Mouse (Mus musculus) heart, embryonic 14.5 days (tissue): Measurements from ENCODE around the gene Cnga3. TPM values are rescaled to one million over a fixed set of nuclear protein-coding genes. Genes with fewer than 3 reads are reported as not detected.

ENCODE experiments used
- ATAC-seq: fragments of 200-750 bp; cut with Nextera tagmentation; 2 replicates; pipeline ENCODE4 v1.8.0; 2017; ENCODE audit warnings: low read depth, moderate TSS enrichment; ENCODE audit not compliant: insufficient number of reproducible peaks, insufficient read depth, low FRiP score
- H3K27ac ChIP-seq, 2 experiments: fragments of 200-500 bp in 1 of 2; fragments of 300-500 bp in 1 of 2; sonication (generic) in 1 of 2; replicated peaks in 1 of 2; 2 replicates each; pipeline ENCODE4 v1.5.1; 2012 to 2014; ENCODE audit warnings: low read depth in 2 of 2, low read length in 2 of 2, control low read depth in 1 of 2, mild to moderate bottlenecking in 1 of 2, mixed read lengths in 1 of 2; ENCODE audit not compliant: control insufficient read depth in 1 of 2, insufficient read depth in 1 of 2
- H3K27me3 ChIP-seq: fragments of 300-500 bp; sonication (generic); 2 replicates; pipeline ENCODE4 v1.6.1; 2014; ENCODE audit warnings: mild to moderate bottlenecking, low read length, control low read depth; ENCODE audit not compliant: control insufficient read depth, insufficient read depth
- H3K36me3 ChIP-seq: fragments of 300-500 bp; sonication (generic); 2 replicates; pipeline ENCODE4 v1.6.1; 2014; ENCODE audit warnings: mild to moderate bottlenecking, control low read depth, low read length, mixed read lengths; ENCODE audit not compliant: control insufficient read depth, insufficient read depth
- H3K4me1 ChIP-seq, 2 experiments: fragments of 200-500 bp in 1 of 2; fragments of 300-500 bp in 1 of 2; sonication (generic) in 1 of 2; 2 replicates each; pipeline ENCODE4 v1.6.1; 2012 to 2014; ENCODE audit warnings: low read length in 2 of 2, control low read depth in 1 of 2, mixed read lengths in 1 of 2; ENCODE audit not compliant: control insufficient read depth in 2 of 2, insufficient read depth in 2 of 2
- H3K4me2 ChIP-seq: fragments of 300-500 bp; sonication (generic); 2 replicates; pipeline ENCODE4 v1.6.1; 2014; ENCODE audit warnings: mild to moderate bottlenecking, low read length
- H3K4me3 ChIP-seq, 2 experiments: fragments of 200-500 bp in 1 of 2; fragments of 300-500 bp in 1 of 2; sonication (generic) in 1 of 2; 2 replicates each; pipeline ENCODE4 v1.5.1; 2012 to 2014; ENCODE audit warnings: low read length in 2 of 2, mild to moderate bottlenecking in 2 of 2, control low read depth in 1 of 2, low read depth in 1 of 2, moderate library complexity in 1 of 2; ENCODE audit not compliant: control insufficient read depth in 1 of 2, insufficient read depth in 1 of 2
- H3K9ac ChIP-seq: fragments of 300-500 bp; sonication (generic); 2 replicates; pipeline ENCODE4 v1.6.1; 2014; ENCODE audit warnings: mild to moderate bottlenecking, low read length
- H3K9me3 ChIP-seq: fragments of 300-500 bp; sonication (generic); 2 replicates; pipeline ENCODE4 v1.6.1; 2016; ENCODE audit warnings: low read length, control low read depth; ENCODE audit not compliant: control insufficient read depth
- WGBS: fragments of 180-500 bp; shearing (Covaris S2); extraction: QIAGEN DNeasy Blood & Tissue Kit; methylation state at CpG from one replicate; pipeline ENCODE4 v1.1.7; 2014; 5-methylcytosine and 5-hydroxymethylcytosine counted together
- polyA plus RNA-seq: library from polyadenylated mRNA; unstranded; fragments of >200 nt; fragmentation: Nextera tagmentation; extraction: Ambion mirVana; gene quantifications from 2 replicates; pipeline ENCODE4 v1.2.1, GENCODE M21; 2014

Cnga3 gene
- not detected in 2 replicates for polyA plus RNA-seq

GRCm38 (mm10) chr1:37214144-37214543 is at the start of gene Cnga3:
Gene Cnga3 (plus strand): TSS chr1:37214434.
- 44% methylated on average over 1 of the region's 1 CpGs for WGBS
- H3K4me1 ChIP-seq, result no peaks in the 10 kb centered on the region
- no peaks in the 10 kb centered on the region for H3K36me3 ChIP-seq
- no peak within 1 kb of the TSS for H3K4me3 ChIP-seq
- H3K4me2 ChIP-seq, result no peak within 1 kb of the TSS
- H3K27me3 ChIP-seq, result peaks cover 3% of the 10 kb centered on the region; the same call in 1 of the 2 replicates
- no peak for ATAC-seq
- no peak within 1 kb of the TSS for H3K27ac ChIP-seq
- H3K9ac ChIP-seq, result no peak within 1 kb of the TSS
- H3K9me3 ChIP-seq, result no peaks in the 10 kb centered on the region

GRCm38 (mm10) chr1:37166066-37166465 is 48.2 kb upstream of the Cnga3 start:
- no peak overlapping the region for H3K4me3 ChIP-seq
- H3K4me2 ChIP-seq, result no peak overlapping the region
- H3K9me3 ChIP-seq, result peaks cover under 1% of the 10 kb centered on the region
- no peak for ATAC-seq
- no peaks in the 10 kb centered on the region for H3K36me3 ChIP-seq
- H3K27ac ChIP-seq, result no peak overlapping the region
- H3K9ac ChIP-seq, result no peak overlapping the region
- no peaks in the 10 kb centered on the region for H3K4me1 ChIP-seq
- WGBS, result 56% methylated on average over 6 of the region's 6 CpGs
- no peaks in the 10 kb centered on the region for H3K27me3 ChIP-seq

GRCm38 (mm10) chr1:37167918-37168317 is 46.3 kb upstream of the Cnga3 start:
- WGBS, result 74% methylated on average over 7 of the region's 7 CpGs
- no peaks in the 10 kb centered on the region for H3K27me3 ChIP-seq
- H3K9ac ChIP-seq, result no peak overlapping the region
- no peaks in the 10 kb centered on the region for H3K36me3 ChIP-seq
- H3K4me2 ChIP-seq, result no peak overlapping the region
- ATAC-seq, result no peak
- no peak overlapping the region for H3K4me3 ChIP-seq
- no peaks in the 10 kb centered on the region for H3K4me1 ChIP-seq
- H3K27ac ChIP-seq, result no peak overlapping the region
- H3K9me3 ChIP-seq, result no peaks in the 10 kb centered on the region

- Histone ChIP-seq H3K9ac (no peak overlapping the region), H3K27me3 (no peaks in the 10 kb centered on the region), H3K9me3 (no peaks in the 10 kb centered on the region), H3K27ac (no peak overlapping the region), H3K36me3 (no peaks in the 10 kb centered on the region), H3K4me2 (no peak overlapping the region), H3K4me3 (no peak overlapping the region), H3K4me1 (no peaks in the 10 kb centered on the region)
- no peak for ATAC-seq
- WGBS, result 73% methylated on average over 2 of the region's 2 CpGs
Measured at GRCm38 (mm10) chr1:37177874-37178273, 36.4 kb upstream of the Cnga3 start.

GRCm38 (mm10) chr1:37179852-37180251 is 34.4 kb upstream of the Cnga3 start:
- Histone ChIP-seq H3K27ac (no peak overlapping the region), H3K9ac (no peak overlapping the region), H3K36me3 (no peaks in the 10 kb centered on the region), H3K4me2 (no peak overlapping the region), H3K27me3 (no peaks in the 10 kb centered on the region), H3K4me3 (no peak overlapping the region), H3K9me3 (no peaks in the 10 kb centered on the region), H3K4me1 (no peaks in the 10 kb centered on the region)
- no peak for ATAC-seq
- WGBS, result 70% methylated on average over 5 of the region's 5 CpGs

GRCm38 (mm10) chr1:37187050-37187449 is 27.2 kb upstream of the Cnga3 start:
- Histone ChIP-seq H3K4me1 (no peaks in the 10 kb centered on the region), H3K36me3 (no peaks in the 10 kb centered on the region), H3K4me2 (no peak overlapping the region), H3K4me3 (no peak overlapping the region), H3K9me3 (no peaks in the 10 kb centered on the region), H3K9ac (no peak overlapping the region), H3K27ac (no peak overlapping the region), H3K27me3 (peaks cover 6% of the 10 kb centered on the region; the same call in 1 of the 2 replicates)
- ATAC-seq, result no peak
- WGBS, result 67% methylated on average over 6 of the region's 6 CpGs

- no peaks in the 10 kb centered on the region for H3K27me3 ChIP-seq
- no peaks in the 10 kb centered on the region for H3K4me1 ChIP-seq
- no peak overlapping the region for H3K9ac ChIP-seq
- H3K4me2 ChIP-seq, result no peak overlapping the region
- WGBS, result 52% methylated on average over 4 of the region's 4 CpGs
- H3K36me3 ChIP-seq, result no peaks in the 10 kb centered on the region
- no peaks in the 10 kb centered on the region for H3K9me3 ChIP-seq
- ATAC-seq, result no peak
- no peak overlapping the region for H3K27ac ChIP-seq
- no peak overlapping the region for H3K4me3 ChIP-seq
Measured at GRCm38 (mm10) chr1:37194607-37195006, 19.6 kb upstream of the Cnga3 start.

- H3K9ac ChIP-seq, result no peak overlapping the region
- 72% methylated on average over 4 of the region's 4 CpGs for WGBS
- no peak overlapping the region for H3K4me3 ChIP-seq
- H3K4me1 ChIP-seq, result no peaks in the 10 kb centered on the region
- no peaks in the 10 kb centered on the region for H3K9me3 ChIP-seq
- H3K36me3 ChIP-seq, result no peaks in the 10 kb centered on the region
- H3K4me2 ChIP-seq, result no peak overlapping the region
- no peaks in the 10 kb centered on the region for H3K27me3 ChIP-seq
- no peak overlapping the region for H3K27ac ChIP-seq
- no peak for ATAC-seq
Measured at GRCm38 (mm10) chr1:37201406-37201805, 12.8 kb upstream of the Cnga3 start.
